Mouse (Mus musculus) ES-Bruce4 (cell line): ENCODE data around the gene Ttc23l. TPM values are rescaled to one million over a fixed set of nuclear protein-coding genes. Genes with fewer than 3 reads are reported as not detected.

ENCODE experiments used
- H3K27ac ChIP-seq: 2 replicates; pipeline ENCODE4 v1.5.1; 2012; ENCODE audit warnings: low read length, inconsistent platforms; ENCODE audit not compliant: insufficient read depth
- H3K27me3 ChIP-seq: 2 replicates; pipeline ENCODE4 v1.6.1; 2012; ENCODE audit warnings: mild to moderate bottlenecking, low read length, inconsistent platforms; ENCODE audit not compliant: control insufficient read depth, poor library complexity, insufficient read depth, severe bottlenecking
- H3K36me3 ChIP-seq: 2 replicates; pipeline ENCODE4 v1.6.1; 2012; ENCODE audit warnings: inconsistent platforms, mild to moderate bottlenecking, low read length, moderate library complexity; ENCODE audit not compliant: control insufficient read depth, poor library complexity, insufficient read depth, severe bottlenecking
- H3K4me1 ChIP-seq: one replicate; pipeline ENCODE4 v1.8.1; 2011; ENCODE audit warnings: low read length; ENCODE audit not compliant: control insufficient read depth, insufficient read depth
- H3K4me3 ChIP-seq: 2 replicates; pipeline ENCODE4 v1.5.1; 2011; ENCODE audit warnings: low read depth, mild to moderate bottlenecking, low read length
- H3K9ac ChIP-seq: 2 replicates; pipeline ENCODE4 v1.6.1; 2012; ENCODE audit warnings: low read depth, mild to moderate bottlenecking, inconsistent platforms; ENCODE audit not compliant: poor library complexity, severe bottlenecking
- H3K9me3 ChIP-seq: replicated peaks from 2 replicates; pipeline ENCODE4 v1.6.1; 2012; ENCODE audit warnings: mild to moderate bottlenecking, low read length, inconsistent platforms; ENCODE audit not compliant: control insufficient read depth, poor library complexity, insufficient read depth, severe bottlenecking
- CTCF ChIP-seq: IDR thresholded peaks from one replicate; pipeline ENCODE4 v1.8.1; 2011; ENCODE audit warnings: low read depth, low read length
- EP300 ChIP-seq: IDR thresholded peaks from 2 replicates; pipeline ENCODE4 v1.6.1; 2011; ENCODE audit warnings: low read depth, low read length; ENCODE audit not compliant: insufficient read depth
- POLR2A ChIP-seq: IDR thresholded peaks from one replicate; pipeline ENCODE4 v1.8.1; 2011; ENCODE audit warnings: low read length; ENCODE audit not compliant: insufficient read depth
- polyA plus RNA-seq: library from polyadenylated mRNA; stranded (reverse); fragments of >200 nt; gene quantifications from 2 replicates; pipeline ENCODE4 v1.2.4, GENCODE M21; 2011; ENCODE audit warnings: low read depth; ENCODE audit not compliant: missing spikeins, insufficient read depth, insufficient read length

Gene Ttc23l
- polyA plus RNA-seq, 1 experiment: not detected

- H3K9ac ChIP-seq: no peak overlapping the region
- no peak overlapping the region for H3K27ac ChIP-seq
- H3K27me3 ChIP-seq: no peaks in the 10 kb centered on the region
- H3K9me3 ChIP-seq: peaks cover 14% of the 10 kb centered on the region
- no peak for TF ChIP-seq POLR2A
- TF ChIP-seq EP300: no peak
- TF ChIP-seq CTCF: no peak
- peaks cover 17% of the 10 kb centered on the region for H3K36me3 ChIP-seq
- no peak overlapping the region for H3K4me3 ChIP-seq
- H3K4me1 ChIP-seq: no peaks in the 10 kb centered on the region
Measured at GRCm38 (mm10) chr15:10564201-10564600, 5.7 kb upstream of the Ttc23l start.

GRCm38 (mm10) chr15:10562281-10562680, 3.8 kb upstream of the Ttc23l start:
- no peaks in the 10 kb centered on the region for H3K27me3 ChIP-seq
- H3K4me3 ChIP-seq: no peak overlapping the region
- no peaks in the 10 kb centered on the region for H3K4me1 ChIP-seq
- H3K9ac ChIP-seq: no peak overlapping the region
- H3K9me3 ChIP-seq: peaks cover 3% of the 10 kb centered on the region
- TF ChIP-seq EP300 (no peak), CTCF (no peak), POLR2A (no peak)
- peaks cover 2% of the 10 kb centered on the region; the same call in 1 of the 2 replicates for H3K36me3 ChIP-seq
- H3K27ac ChIP-seq: no peak overlapping the region

GRCm38 (mm10) chr15:10560005-10560404, 1.5 kb upstream of the Ttc23l start:
- TF ChIP-seq POLR2A (no peak), CTCF (no peak), EP300 (no peak)
- H3K9ac ChIP-seq: no peak overlapping the region
- no peak overlapping the region for H3K4me3 ChIP-seq
- no peaks in the 10 kb centered on the region for H3K27me3 ChIP-seq
- H3K36me3 ChIP-seq: no peaks in the 10 kb centered on the region
- H3K27ac ChIP-seq: no peak overlapping the region
- H3K9me3 ChIP-seq: no peaks in the 10 kb centered on the region
- H3K4me1 ChIP-seq: no peaks in the 10 kb centered on the region

GRCm38 (mm10) chr15:10554336-10554735, 4.1 kb downstream of the Ttc23l start:
- H3K9ac ChIP-seq: no peak overlapping the region
- H3K27me3 ChIP-seq: no peaks in the 10 kb centered on the region
- H3K27ac ChIP-seq: no peak overlapping the region
- TF ChIP-seq POLR2A (no peak), CTCF (no peak), EP300 (no peak)
- no peaks in the 10 kb centered on the region for H3K9me3 ChIP-seq
- H3K4me3 ChIP-seq: no peak overlapping the region
- no peaks in the 10 kb centered on the region for H3K36me3 ChIP-seq
- no peaks in the 10 kb centered on the region for H3K4me1 ChIP-seq

- TF ChIP-seq POLR2A: no peak
- no peak for TF ChIP-seq CTCF
- TF ChIP-seq EP300: no peak
- Histone ChIP-seq H3K4me3 (no peak overlapping the region), H3K27ac (no peak overlapping the region)
Measured at GRCm38 (mm10) chr15:10540271-10541088, 18.0 kb downstream of the Ttc23l start.

GRCm38 (mm10) chr15:10535969-10536368, 22.5 kb downstream of the Ttc23l start:
- TF ChIP-seq CTCF (no peak), EP300 (no peak), POLR2A (no peak)
- no peaks in the 10 kb centered on the region for H3K36me3 ChIP-seq

More at GRCm38 (mm10) chr15:10540271-10541088, 18.0 kb downstream of the Ttc23l start:
- H3K36me3 ChIP-seq: no peaks in the 10 kb centered on the region
- H3K9ac ChIP-seq: no peak overlapping the region
- H3K4me1 ChIP-seq: no peaks in the 10 kb centered on the region
- H3K27me3 ChIP-seq: no peaks in the 10 kb centered on the region
- no peaks in the 10 kb centered on the region for H3K9me3 ChIP-seq

More at GRCm38 (mm10) chr15:10535969-10536368, 22.5 kb downstream of the Ttc23l start:
- Histone ChIP-seq H3K4me3 (no peak overlapping the region), H3K27ac (no peak overlapping the region), H3K27me3 (no peaks in the 10 kb centered on the region), H3K9me3 (no peaks in the 10 kb centered on the region), H3K9ac (no peak overlapping the region), H3K4me1 (no peaks in the 10 kb centered on the region)
